Mouse (Mus musculus) heart, embryonic 16.5 days (tissue): ENCODE results near the gene Kat6b. TPM values are rescaled to one million over a fixed set of nuclear protein-coding genes. Genes with fewer than 3 reads are reported as not detected.

ENCODE experiments used
- ATAC-seq: fragments of 200-750 bp; cut with Nextera tagmentation; replicated peaks from 2 replicates; pipeline ENCODE4 v1.8.0; 2017; ENCODE audit warnings: moderate number of reproducible peaks; ENCODE audit not compliant: insufficient read depth, low FRiP score; ENCODE audit errors: extremely low read depth
- H3K27ac ChIP-seq: fragments of 300-500 bp; sonication (generic); 2 replicates; pipeline ENCODE4 v1.5.1; 2014; ENCODE audit warnings: mild to moderate bottlenecking, low read length, control low read depth, moderate library complexity
- H3K27me3 ChIP-seq: fragments of 300-500 bp; sonication (generic); 2 replicates; pipeline ENCODE4 v1.6.1; 2014; ENCODE audit warnings: low read length, mixed read lengths; ENCODE audit not compliant: control insufficient read depth, insufficient read depth
- H3K36me3 ChIP-seq: fragments of 300-500 bp; sonication (generic); 2 replicates; pipeline ENCODE4 v1.6.1; 2014; ENCODE audit not compliant: control insufficient read depth, insufficient read depth
- H3K4me1 ChIP-seq: fragments of 300-500 bp; sonication (generic); 2 replicates; pipeline ENCODE4 v1.6.1; 2014; ENCODE audit warnings: low read length, mixed read lengths; ENCODE audit not compliant: control insufficient read depth, insufficient read depth
- H3K4me2 ChIP-seq: fragments of 300-500 bp; sonication (generic); 2 replicates; pipeline ENCODE4 v1.6.1; 2014; ENCODE audit warnings: low read depth, mild to moderate bottlenecking, control low read depth, low read length
- H3K4me3 ChIP-seq: fragments of 300-500 bp; sonication (generic); 2 replicates; pipeline ENCODE4 v1.5.1; 2014; ENCODE audit warnings: mild to moderate bottlenecking, control low read depth, low read length
- H3K9ac ChIP-seq: fragments of 300-500 bp; sonication (generic); 2 replicates; pipeline ENCODE4 v1.6.1; 2014; ENCODE audit warnings: low read length, control low read depth
- H3K9me3 ChIP-seq: fragments of 300-500 bp; sonication (generic); replicated peaks from 2 replicates; pipeline ENCODE4 v1.6.1; 2016; ENCODE audit warnings: low read length; ENCODE audit not compliant: control insufficient read depth
- WGBS: fragments of 180-500 bp; shearing (Covaris S2); extraction: QIAGEN DNeasy Blood & Tissue Kit; methylation state at CpG from one replicate; pipeline ENCODE4 v1.1.7; 2014; 5-methylcytosine and 5-hydroxymethylcytosine counted together
- polyA plus RNA-seq: library from polyadenylated mRNA; unstranded; fragments of >200 nt; fragmentation: Nextera tagmentation; extraction: Ambion mirVana; gene quantifications from 2 replicates; pipeline ENCODE4 v1.2.1, GENCODE M21; 2015

Gene Kat6b
- polyA plus RNA-seq, 1 experiment from 2014 or later = 9.4 TPM

GRCm38 (mm10) chr14:21567293-21567984 lies 86.2 kb downstream of the Kat6b start:
- ATAC-seq = no peak
- Histone ChIP-seq H3K36me3 (no peaks in the 10 kb centered on the region), H3K27ac (no peak overlapping the region), H3K9me3 (no peaks in the 10 kb centered on the region), H3K9ac (no peak overlapping the region), H3K27me3 (no peaks in the 10 kb centered on the region), H3K4me2 (no peak overlapping the region), H3K4me3 (no peak overlapping the region), H3K4me1 (peaks cover 12% of the 10 kb centered on the region)
- WGBS = 91% methylated on average over 7 of the region's 7 CpGs

GRCm38 (mm10) chr14:21568821-21569220 lies 87.6 kb downstream of the Kat6b start:
- H3K4me2 ChIP-seq = no peak overlapping the region
- WGBS = 88% methylated on average over 7 of the region's 7 CpGs
- no peak overlapping the region for H3K4me3 ChIP-seq
- no peak for ATAC-seq
- peaks cover 6% of the 10 kb centered on the region for H3K4me1 ChIP-seq
- H3K9me3 ChIP-seq = no peaks in the 10 kb centered on the region
- H3K27me3 ChIP-seq = no peaks in the 10 kb centered on the region
- H3K36me3 ChIP-seq = no peaks in the 10 kb centered on the region
- H3K27ac ChIP-seq = no peak overlapping the region
- no peak overlapping the region for H3K9ac ChIP-seq

- no peaks in the 10 kb centered on the region for H3K27me3 ChIP-seq
- no peak overlapping the region for H3K9ac ChIP-seq
- ATAC-seq = no peak
- H3K36me3 ChIP-seq = no peaks in the 10 kb centered on the region
- WGBS = 62% methylated on average over 8 of the region's 8 CpGs
- no peak overlapping the region for H3K4me3 ChIP-seq
- H3K9me3 ChIP-seq = no peaks in the 10 kb centered on the region
- no peak overlapping the region for H3K27ac ChIP-seq
- H3K4me1 ChIP-seq = peaks cover 14% of the 10 kb centered on the region
- H3K4me2 ChIP-seq = no peak overlapping the region
Observed at GRCm38 (mm10) chr14:21574686-21575309, 93.6 kb downstream of the Kat6b start.

GRCm38 (mm10) chr14:21576867-21577266 lies 95.6 kb downstream of the Kat6b start:
- Histone ChIP-seq H3K27ac (no peak overlapping the region), H3K4me1 (peaks cover 24% of the 10 kb centered on the region), H3K4me3 (no peak overlapping the region), H3K9me3 (no peaks in the 10 kb centered on the region), H3K36me3 (no peaks in the 10 kb centered on the region), H3K4me2 (no peak overlapping the region), H3K27me3 (no peaks in the 10 kb centered on the region), H3K9ac (no peak overlapping the region)
- ATAC-seq = no peak
- 77% methylated on average over 8 of the region's 8 CpGs for WGBS

- Histone ChIP-seq H3K27me3 (no peaks in the 10 kb centered on the region), H3K36me3 (no peaks in the 10 kb centered on the region), H3K9me3 (no peaks in the 10 kb centered on the region), H3K4me3 (no peak overlapping the region), H3K9ac (no peak overlapping the region), H3K27ac (peak overlapping the region; percentile 54), H3K4me1 (peaks cover 52% of the 10 kb centered on the region), H3K4me2 (no peak overlapping the region)
- ATAC-seq = no peak
- WGBS = 26% methylated on average over 4 of the region's 4 CpGs
Observed at GRCm38 (mm10) chr14:21581198-21581597, 100.0 kb downstream of the Kat6b start.

GRCm38 (mm10) chr14:21582301-21582700 lies 101.1 kb downstream of the Kat6b start:
- Histone ChIP-seq H3K4me2 (no peak overlapping the region), H3K4me3 (no peak overlapping the region), H3K9ac (no peak overlapping the region), H3K27me3 (no peaks in the 10 kb centered on the region), H3K4me1 (peaks cover 63% of the 10 kb centered on the region), H3K9me3 (no peaks in the 10 kb centered on the region), H3K36me3 (no peaks in the 10 kb centered on the region), H3K27ac (no peak overlapping the region; the same call in 1 of the 2 replicates)
- no peak for ATAC-seq
- WGBS = 88% methylated on average over 3 of the region's 3 CpGs

- H3K27me3 ChIP-seq = no peaks in the 10 kb centered on the region
- H3K9ac ChIP-seq = peak overlapping the region; percentile 38
- peak; percentile 86 for ATAC-seq
- peak overlapping the region; percentile 41; the same call in 1 of the 2 replicates for H3K4me2 ChIP-seq
- WGBS = 45% methylated on average over 6 of the region's 6 CpGs
- peak overlapping the region; percentile 85 for H3K27ac ChIP-seq
- H3K4me3 ChIP-seq = no peak overlapping the region
- peaks cover 66% of the 10 kb centered on the region for H3K4me1 ChIP-seq
- H3K9me3 ChIP-seq = no peaks in the 10 kb centered on the region
- no peaks in the 10 kb centered on the region for H3K36me3 ChIP-seq
Observed at GRCm38 (mm10) chr14:21583051-21583450, 101.8 kb downstream of the Kat6b start.

- Histone ChIP-seq H3K4me3 (no peak overlapping the region), H3K36me3 (no peaks in the 10 kb centered on the region), H3K27ac (no peak overlapping the region), H3K4me1 (peaks cover 62% of the 10 kb centered on the region), H3K4me2 (no peak overlapping the region), H3K9ac (no peak overlapping the region), H3K9me3 (no peaks in the 10 kb centered on the region), H3K27me3 (no peaks in the 10 kb centered on the region)
- 79% methylated on average over 5 of the region's 5 CpGs for WGBS
- no peak for ATAC-seq
Observed at GRCm38 (mm10) chr14:21583868-21584267, 102.6 kb downstream of the Kat6b start.

- H3K4me1 ChIP-seq = peaks cover 62% of the 10 kb centered on the region
- no peaks in the 10 kb centered on the region for H3K36me3 ChIP-seq
- no peak overlapping the region for H3K9ac ChIP-seq
- no peaks in the 10 kb centered on the region for H3K9me3 ChIP-seq
- no peak overlapping the region for H3K27ac ChIP-seq
- no peak for ATAC-seq
- no peak overlapping the region for H3K4me3 ChIP-seq
- H3K4me2 ChIP-seq = no peak overlapping the region
- no peaks in the 10 kb centered on the region for H3K27me3 ChIP-seq
- WGBS = 35% methylated on average over 6 of the region's 6 CpGs
Observed at GRCm38 (mm10) chr14:21584468-21585135, 103.4 kb downstream of the Kat6b start.
